11 mouse cellular contexts compared by ENCODE assay signal in the genomic region with DNA sequence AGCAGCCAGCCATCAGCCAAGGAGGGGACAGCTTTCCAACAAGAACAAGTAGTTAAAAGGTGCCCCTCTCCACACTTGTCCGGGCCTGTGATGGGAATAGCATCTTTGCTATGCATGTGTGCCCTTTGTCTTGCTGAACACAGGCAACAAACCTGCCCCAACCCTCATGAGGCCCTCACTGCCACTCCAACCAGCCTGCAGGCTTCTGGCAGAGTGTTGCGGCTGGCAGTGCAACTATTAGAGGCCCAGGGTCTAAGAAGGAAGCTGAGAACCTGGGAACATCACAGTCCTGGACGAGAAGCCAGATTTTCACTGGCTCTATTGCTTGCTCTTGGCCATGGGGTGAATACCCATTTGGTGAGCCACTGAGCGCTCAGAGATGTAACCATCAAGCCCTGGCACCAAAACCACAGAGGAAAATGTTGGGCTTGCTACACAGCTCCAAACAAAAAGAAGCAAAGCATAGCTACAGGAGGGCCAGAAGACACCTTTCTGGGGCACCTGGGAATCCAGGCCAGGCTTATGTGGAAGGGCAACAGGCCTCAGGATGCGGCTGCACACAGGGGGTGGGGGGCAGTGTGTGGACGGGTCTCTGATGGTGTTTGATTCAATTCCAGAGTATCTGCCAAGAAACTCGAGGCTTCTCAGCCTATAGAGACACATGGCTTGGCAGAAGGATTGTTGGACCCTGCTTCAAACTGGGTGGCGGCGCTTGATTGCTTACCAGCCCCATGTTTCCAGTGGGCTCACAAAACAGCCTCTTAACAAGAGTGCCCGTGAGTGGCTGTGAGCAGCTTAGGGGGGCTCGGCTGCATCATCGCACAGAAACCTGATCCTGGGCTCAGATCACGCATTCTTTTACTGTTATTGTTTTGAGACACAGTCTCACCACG. TPM values are rescaled to one million over a fixed set of nuclear protein-coding genes. Genes with fewer than 3 reads are reported as not detected.
DNase-seq lines count a peak whose midpoint lies in the region; ATAC-seq and TF ChIP-seq lines count a peak whose summit lies in the region.
"Had no signal": no experiment of that assay in that cellular context is flagged by ENCODE, and none has a peak within 500 bp of the region (broad histone marks: within the 10 kb centered on the region; RNA-seq: fewer than 3 reads in every experiment).

No protein-coding gene starts in this region.

- no peaks in the 10 kb centered on the region for H3K27me3 ChIP-seq in kidney, embryonic 14.5 days (ENCODE audit: control insufficient read depth, insufficient read depth, low read length)
- no peaks in the 10 kb centered on the region for H3K27me3 ChIP-seq in kidney, adult 2 months (replicated peaks; ENCODE audit: control insufficient read depth, insufficient read depth, low read length)
- no peaks in the 10 kb centered on the region for H3K27me3 ChIP-seq in embryonic facial prominence, embryonic 13.5 days
- no peaks in the 10 kb centered on the region for H3K27me3 ChIP-seq in hindbrain, embryonic 12.5 days
- H3K27me3 ChIP-seq in midbrain, embryonic 16.5 days (ENCODE audit: control insufficient read depth, insufficient read depth, low read depth, low read length) = no peaks in the 10 kb centered on the region

- H3K36me3 ChIP-seq in kidney, embryonic 14.5 days (ENCODE audit: control insufficient read depth, insufficient read depth, low read length) = peaks cover 2% of the 10 kb centered on the region
- no peaks in the 10 kb centered on the region for H3K36me3 ChIP-seq in kidney, adult 2 months (ENCODE audit: control insufficient read depth, insufficient read depth, low read length)
- H3K36me3 ChIP-seq in embryonic facial prominence, embryonic 13.5 days = peaks cover 22% of the 10 kb centered on the region
- no peaks in the 10 kb centered on the region; the same call in 1 of the 2 replicates for H3K36me3 ChIP-seq in hindbrain, embryonic 12.5 days
- H3K36me3 ChIP-seq in midbrain, embryonic 16.5 days (ENCODE audit: control insufficient read depth, insufficient read depth, low read length) = no peaks in the 10 kb centered on the region

- TF ChIP-seq CTCF in kidney, adult 2 months (conservative IDR thresholded peaks at IDR 0.05; ENCODE audit: insufficient read depth, insufficient read length, low read depth, low read length) = no peak

- 0 out of 2 replicates have a peak, but pooled peaks cover 3% of the 10 kb centered on the region for H3K4me1 ChIP-seq in kidney, embryonic 14.5 days (ENCODE audit: control insufficient read depth, insufficient read depth, low read length)
- H3K4me1 ChIP-seq in kidney, adult 2 months (ENCODE audit: control insufficient read depth, insufficient read depth, low read length) = peaks cover 7% of the 10 kb centered on the region; the same call in 1 of the 2 replicates
- peaks cover 25% of the 10 kb centered on the region for H3K4me1 ChIP-seq in embryonic facial prominence, embryonic 13.5 days
- peaks cover 15% of the 10 kb centered on the region for H3K4me1 ChIP-seq in hindbrain, embryonic 12.5 days
- no peaks in the 10 kb centered on the region for H3K4me1 ChIP-seq in midbrain, embryonic 16.5 days (ENCODE audit: control insufficient read depth, insufficient read depth, low read length)

- 51% methylated on average over 14 of the region's 14 CpGs for WGBS in kidney, embryonic 14.5 days
- 66% methylated on average over 14 of the region's 14 CpGs for WGBS in kidney, adult 2 months
- WGBS in embryonic facial prominence, embryonic 13.5 days = 39% methylated on average over 14 of the region's 14 CpGs
- WGBS in hindbrain, embryonic 12.5 days = 63% methylated on average over 14 of the region's 14 CpGs
- WGBS in midbrain, embryonic 16.5 days = 48% methylated on average over 14 of the region's 14 CpGs

- no peak overlapping the region for H3K27ac ChIP-seq in kidney, embryonic 14.5 days (ENCODE audit: low read depth, low read length)
- H3K27ac ChIP-seq in kidney, adult 2 months (ENCODE audit: insufficient read depth, low read depth, low read length) = no peak overlapping the region
- peak overlapping the region; percentile 84 for H3K27ac ChIP-seq in embryonic facial prominence, embryonic 13.5 days
- 0 out of 2 replicates have a peak overlapping the region, but pooled peaks have one; percentile 1 for H3K27ac ChIP-seq in hindbrain, embryonic 12.5 days
- peak overlapping the region; percentile 38; the same call in 1 of the 2 replicates for H3K27ac ChIP-seq in midbrain, embryonic 16.5 days (ENCODE audit: low read length)

- DNase-seq in kidney, adult 2 months = no peak
- DNase-seq in adrenal gland, postnatal 25 days = no peak
- no peak for DNase-seq in urinary bladder, adult 2 months (ENCODE audit: low spot score)
- no peak for DNase-seq in left cerebral cortex, adult 18-20 months (ENCODE audit: low spot score in 2 of 2)
- DNase-seq: heart, adult 18-20 months; lung, postnatal 14 days; right cerebral cortex, postnatal 4 days had no signal

- peaks cover 3% of the 10 kb centered on the region; the same call in 1 of the 2 replicates for H3K9me3 ChIP-seq in kidney, embryonic 14.5 days (ENCODE audit: control insufficient read depth, low read length)
- H3K9me3 ChIP-seq in embryonic facial prominence, embryonic 13.5 days = no peaks in the 10 kb centered on the region
- no peaks in the 10 kb centered on the region for H3K9me3 ChIP-seq in hindbrain, embryonic 12.5 days (replicated peaks)
- H3K9me3 ChIP-seq in midbrain, embryonic 16.5 days (replicated peaks; ENCODE audit: control insufficient read depth, low read length, poor library complexity, severe bottlenecking) = no peaks in the 10 kb centered on the region

- no peak overlapping the region for H3K9ac ChIP-seq in kidney, embryonic 14.5 days (ENCODE audit: low read depth, low read length)
- H3K9ac ChIP-seq in embryonic facial prominence, embryonic 13.5 days = no peak overlapping the region
- H3K9ac ChIP-seq in hindbrain, embryonic 12.5 days = no peak overlapping the region
- no peak overlapping the region for H3K9ac ChIP-seq in midbrain, embryonic 16.5 days (ENCODE audit: low read depth, low read length)

- 0 out of 2 replicates have a peak, but pooled peaks have one; percentile 32 for ATAC-seq in kidney, embryonic 14.5 days (ENCODE audit: low FRiP score, low TSS enrichment)
- peak; percentile 39; the same call in 1 of the 2 replicates for ATAC-seq in embryonic facial prominence, embryonic 13.5 days (ENCODE audit: insufficient number of reproducible peaks, insufficient read depth, low FRiP score, low TSS enrichment, low read depth)
- ATAC-seq in hindbrain, embryonic 12.5 days (ENCODE audit: low FRiP score) = no peak
- no peak for ATAC-seq in midbrain, embryonic 16.5 days

- no peak for TF ChIP-seq POLR2A in kidney, adult 2 months (IDR thresholded peaks at IDR 0.05; ENCODE audit: low read depth, low read length)

- no peak overlapping the region for H3K4me3 ChIP-seq in kidney, embryonic 14.5 days (ENCODE audit: low read length)
- H3K4me3 ChIP-seq in kidney, adult 2 months (ENCODE audit: insufficient read depth, low read depth, low read length) = no peak overlapping the region
- no peak overlapping the region for H3K4me3 ChIP-seq in embryonic facial prominence, embryonic 13.5 days
- no peak overlapping the region for H3K4me3 ChIP-seq in hindbrain, embryonic 12.5 days
- no peak overlapping the region for H3K4me3 ChIP-seq in midbrain, embryonic 16.5 days (ENCODE audit: low read depth, low read length)

- no peak overlapping the region for H3K4me2 ChIP-seq in kidney, embryonic 14.5 days (replicated peaks; ENCODE audit: low read depth, low read length)
- H3K4me2 ChIP-seq in embryonic facial prominence, embryonic 13.5 days = no peak overlapping the region
- no peak overlapping the region for H3K4me2 ChIP-seq in hindbrain, embryonic 12.5 days (replicated peaks)
- no peak overlapping the region for H3K4me2 ChIP-seq in midbrain, embryonic 16.5 days (ENCODE audit: low read length)

RNA-seq across cellular contexts. Expression of a gene that starts 35.7 kb away (rescaled TPM):
- polyA plus RNA-seq in kidney, embryonic 14.5 days (2014; fragmentation: Nextera tagmentation; extraction: Ambion mirVana) = 155 and 160 TPM in 2 replicates
- polyA plus RNA-seq in kidney, adult 2 months (2012; rRNA removed) = 16.2 and 28.0 TPM in 2 replicates
- polyA plus RNA-seq in embryonic facial prominence, embryonic 13.5 days (2015; fragmentation: Nextera tagmentation; extraction: Ambion mirVana) = 126 and 138 TPM in 2 replicates
- polyA plus RNA-seq in hindbrain, embryonic 12.5 days (2016; fragmentation: Nextera tagmentation; extraction: Ambion mirVana) = 109 and 118 TPM in 2 replicates
- polyA plus RNA-seq in midbrain, embryonic 16.5 days (2015; fragmentation: Nextera tagmentation; extraction: Ambion mirVana) = 121 and 123 TPM in 2 replicates
- total RNA-seq in adrenal gland, postnatal 25 days (2021) = 94.1 and 99.7 TPM in 2 replicates
- 36.0 and 48.4 TPM in 2 replicates for polyA plus RNA-seq in urinary bladder, adult 2 months (2012; rRNA removed)
- 10 to 100 TPM; 52.9 to 60.4 TPM for total RNA-seq in left cerebral cortex, adult 18-20 months (2021)

RNA-seq across cellular contexts. Expression of a gene that starts 35.7 kb away (rescaled TPM):
- polyA plus RNA-seq in kidney, embryonic 14.5 days (2014; fragmentation: Nextera tagmentation; extraction: Ambion mirVana) = 25.2 and 29.3 TPM in 2 replicates
- 8.7 and 9.3 TPM in 2 replicates for polyA plus RNA-seq in kidney, adult 2 months (2012; rRNA removed)
- 24.9 and 25.2 TPM in 2 replicates for polyA plus RNA-seq in embryonic facial prominence, embryonic 13.5 days (2015; fragmentation: Nextera tagmentation; extraction: Ambion mirVana)
- 15.4 and 18.0 TPM in 2 replicates for polyA plus RNA-seq in hindbrain, embryonic 12.5 days (2016; fragmentation: Nextera tagmentation; extraction: Ambion mirVana)
- 25.4 and 26.5 TPM in 2 replicates for polyA plus RNA-seq in midbrain, embryonic 16.5 days (2015; fragmentation: Nextera tagmentation; extraction: Ambion mirVana)
- 17.8 and 18.6 TPM in 2 replicates for total RNA-seq in adrenal gland, postnatal 25 days (2021)
- polyA plus RNA-seq in urinary bladder, adult 2 months (2012; rRNA removed) = 9.6 and 10.5 TPM in 2 replicates
- total RNA-seq in left cerebral cortex, adult 18-20 months (2021) = 10 to 100 TPM; 18.6 to 20.9 TPM

Comparison
In these comparisons a context has a peak if more than half of its experiments do, and no peak if none do; other contexts are left out.
1. ATAC-seq: peak in kidney, embryonic 14.5 days (single experiment) and embryonic facial prominence, embryonic 13.5 days (single experiment); none in hindbrain, embryonic 12.5 days (single experiment) and midbrain, embryonic 16.5 days (single experiment).
2. H3K27ac ChIP-seq: peak in embryonic facial prominence, embryonic 13.5 days (single experiment), hindbrain, embryonic 12.5 days (single experiment) and midbrain, embryonic 16.5 days (single experiment); none in kidney, embryonic 14.5 days (single experiment) and kidney, adult 2 months (single experiment).